Mouse (Mus musculus): ENCODE measurements around the gene Rxylt1. TPM values are rescaled to one million over a fixed set of nuclear protein-coding genes. Genes with fewer than 3 reads are reported as not detected.

Rxylt1 gene
- total RNA-seq, 2 experiments from 2014 or later, result 31.0 to 38.7 TPM

GRCm38 (mm10) chr10:122046511-122046903, 50.7 kb downstream of the Rxylt1 start:
- no peak for DNase-seq
- intact Hi-C loops (cut with DNase I), result no loop called here

DNA sequence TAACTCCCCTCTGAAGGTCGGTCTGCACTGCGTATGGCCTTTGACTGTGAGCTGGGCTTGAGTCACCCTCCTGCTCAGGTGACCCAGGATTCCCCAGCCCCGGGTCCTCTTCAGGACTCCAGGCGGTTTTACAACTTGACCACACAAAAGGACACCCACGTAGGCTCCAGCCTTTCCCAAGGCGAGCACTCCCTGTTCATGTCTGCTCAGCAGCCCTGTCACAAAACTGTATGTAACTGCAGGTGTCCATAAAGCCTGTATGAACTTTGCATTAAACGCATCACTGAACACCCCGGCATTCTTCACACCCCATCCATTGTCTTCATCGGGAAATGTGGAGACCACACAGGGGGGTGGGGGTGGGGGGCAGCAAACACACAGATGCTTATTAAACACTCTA, 51.2 kb downstream of the Rxylt1 start:
- intact Hi-C loops (cut with DNase I), result no loop called here
- no peak for DNase-seq

GRCm38 (mm10) chr10:122044926-122045325, 52.2 kb downstream of the Rxylt1 start:
- DNase-seq, result no peak
- intact Hi-C loops (cut with DNase I), result no loop called here

GRCm38 (mm10) chr10:122040372-122040771, 56.8 kb downstream of the Rxylt1 start:
- DNase-seq, result no peak
- intact Hi-C loops (cut with DNase I), result no loop called here

GRCm38 (mm10) chr10:122039566-122039965, 57.6 kb downstream of the Rxylt1 start:
- no peak for DNase-seq
- intact Hi-C loops (cut with DNase I), result no loop called here

DNA sequence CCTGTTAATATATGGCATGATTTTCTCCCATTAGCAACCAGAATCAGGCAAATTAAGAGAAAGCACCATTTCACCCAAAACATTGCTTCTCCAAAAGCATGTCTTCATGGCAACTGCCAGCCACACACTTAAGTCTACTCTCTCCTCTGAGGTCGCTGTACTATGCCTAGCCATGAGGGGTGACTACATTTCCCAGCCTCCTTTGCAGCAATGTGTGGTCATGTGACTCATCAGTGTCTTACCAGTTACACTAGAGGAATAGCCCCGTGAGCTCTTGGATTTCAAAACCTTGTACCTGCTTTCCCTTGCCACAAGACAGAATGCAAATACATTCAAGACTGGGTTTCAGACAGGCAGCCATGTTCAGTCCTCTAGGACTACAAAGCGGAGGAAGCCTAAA, 58.6 kb downstream of the Rxylt1 start:
- DNase-seq, result no peak
- intact Hi-C loops (cut with DNase I), result no loop called here

DNA sequence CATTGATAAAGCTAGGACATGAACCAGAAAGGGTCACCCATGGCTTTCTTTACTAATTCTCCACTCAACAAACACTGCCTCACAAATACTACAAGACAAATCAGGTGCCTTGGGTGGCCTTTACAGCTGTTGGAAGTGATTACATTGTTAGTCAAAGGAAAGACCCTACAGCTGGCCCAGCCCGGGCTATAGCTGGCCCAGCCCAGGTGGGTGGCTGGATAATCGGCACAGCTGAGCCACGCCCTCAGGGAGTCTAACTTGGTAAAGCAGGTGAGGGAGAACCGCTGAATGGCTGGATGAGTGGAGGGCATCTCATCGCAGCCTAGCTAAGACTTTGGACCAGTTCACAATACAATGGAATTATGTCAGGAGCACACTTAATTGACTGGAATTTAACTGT, 63.9 kb downstream of the Rxylt1 start:
- no peak for DNase-seq
- intact Hi-C loops (cut with DNase I), result no loop called here

DNA sequence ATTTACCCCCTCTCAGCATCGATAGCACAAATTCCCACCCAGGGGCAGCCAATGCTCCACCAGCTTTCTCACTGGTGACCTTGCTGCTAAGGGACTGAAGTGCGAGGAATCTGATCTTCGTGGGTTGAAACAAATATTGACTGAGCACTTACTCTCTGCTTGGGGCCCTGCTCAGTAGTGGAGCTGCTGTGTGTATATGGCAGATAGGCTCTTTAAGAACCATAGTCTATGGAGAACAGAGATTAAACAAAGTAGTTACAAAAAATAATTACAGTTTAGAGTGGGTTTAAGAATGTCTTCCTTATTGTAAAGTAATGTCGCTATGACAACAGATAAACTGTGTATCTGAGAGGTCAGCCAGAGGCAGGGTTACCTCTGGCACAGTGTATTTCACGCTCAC, 66.8 kb downstream of the Rxylt1 start:
- intact Hi-C loops (cut with DNase I), result no loop called here
- DNase-seq, result no peak

GRCm38 (mm10) chr10:122029738-122030137, 67.4 kb downstream of the Rxylt1 start:
- no peak for DNase-seq

More at GRCm38 (mm10) chr10:122029738-122030137, 67.4 kb downstream of the Rxylt1 start:
- intact Hi-C loops (cut with DNase I), result no loop called here

Other genes starting within 250 kb of the Rxylt1 start
- under 1 TPM; 0.79 to 0.84 TPM for gene Srgap1, start 50.1 kb downstream of the Rxylt1 start, total RNA-seq (2021)